Mouse (Mus musculus) urinary bladder, adult 2 months (tissue): ENCODE measurements at regions not wholly inside any gene's neighbourhood (a gene's known extent, or its start where the extent isn't known, plus 50 kb on each side); places are given as distances from the start of the nearest gene placed in this dataset.

Experiments
- DNase-seq: peaks from one replicate; pipeline ENCODE4 v3.0.0; 2022; ENCODE audit warnings: low spot score

DNA sequence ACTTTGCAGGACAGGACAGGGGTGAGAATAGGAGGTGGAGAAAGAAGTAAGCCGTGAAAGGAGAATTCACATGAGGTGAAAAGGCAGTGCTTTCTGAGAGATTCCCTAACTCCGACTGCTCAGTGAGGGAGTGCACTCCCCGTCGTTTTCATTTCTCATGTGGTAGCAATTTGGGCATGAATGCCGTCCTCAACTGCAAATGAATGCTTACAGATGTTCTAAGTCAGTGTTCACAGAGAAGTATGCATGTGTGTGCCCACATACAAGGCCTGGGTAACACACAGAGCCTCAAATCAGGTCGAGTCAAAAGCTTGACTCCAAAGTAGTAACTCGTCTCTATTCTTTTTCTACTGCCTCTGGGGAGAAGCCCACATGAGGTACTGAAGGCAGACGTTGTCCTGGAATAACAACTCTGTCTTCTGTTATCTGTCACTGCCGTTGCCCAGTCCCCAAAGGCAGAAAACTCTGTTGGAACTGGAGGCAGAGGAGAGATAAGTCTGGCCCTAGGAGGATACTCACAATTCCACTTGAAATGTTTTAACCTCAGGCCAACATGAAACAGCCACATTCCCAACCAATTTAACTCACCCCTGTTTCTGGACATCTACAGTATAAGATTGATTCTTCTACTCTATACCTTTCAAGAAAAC lies 318.0 kb downstream of the Gm11361 start:
- no peak for DNase-seq

DNA sequence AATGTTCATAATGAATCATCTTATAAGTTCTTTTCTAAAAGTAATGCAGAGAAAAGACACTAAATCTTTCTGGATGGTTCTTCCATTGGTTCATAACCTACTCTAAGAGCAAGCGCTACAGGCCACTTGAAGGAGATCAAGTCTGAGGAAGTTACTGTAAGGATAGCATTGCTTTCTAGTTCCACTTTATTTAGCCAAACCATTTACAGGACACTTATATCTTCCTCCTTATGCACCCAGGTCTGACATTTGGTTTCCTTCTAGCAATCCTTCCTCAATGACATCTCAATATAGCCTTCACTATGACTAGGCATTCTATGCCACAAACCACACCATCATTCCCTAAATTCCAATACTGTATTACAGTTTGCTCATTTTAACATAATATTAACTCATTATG lies 316.0 kb downstream of the Gm11361 start:
- DNase-seq, result no peak

DNA sequence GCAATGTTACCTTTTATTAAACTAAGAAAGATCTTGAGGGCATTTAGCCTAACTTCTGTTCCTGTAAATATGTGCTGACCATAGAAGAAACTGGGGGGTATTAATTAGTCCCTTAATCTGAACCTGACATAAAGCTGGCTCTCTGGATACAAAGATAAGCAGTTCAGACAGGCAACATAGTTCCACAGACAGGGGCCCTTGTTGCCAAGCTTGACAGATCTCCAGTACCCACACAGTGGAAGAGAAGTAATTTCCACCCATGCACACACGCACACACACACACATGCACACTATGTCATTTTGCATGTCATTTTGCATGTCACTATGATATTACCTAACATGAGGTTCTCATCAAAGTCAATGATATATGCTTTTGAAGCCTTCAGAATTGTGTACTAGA lies 315.1 kb downstream of the Gm11361 start:
- no peak for DNase-seq

DNA sequence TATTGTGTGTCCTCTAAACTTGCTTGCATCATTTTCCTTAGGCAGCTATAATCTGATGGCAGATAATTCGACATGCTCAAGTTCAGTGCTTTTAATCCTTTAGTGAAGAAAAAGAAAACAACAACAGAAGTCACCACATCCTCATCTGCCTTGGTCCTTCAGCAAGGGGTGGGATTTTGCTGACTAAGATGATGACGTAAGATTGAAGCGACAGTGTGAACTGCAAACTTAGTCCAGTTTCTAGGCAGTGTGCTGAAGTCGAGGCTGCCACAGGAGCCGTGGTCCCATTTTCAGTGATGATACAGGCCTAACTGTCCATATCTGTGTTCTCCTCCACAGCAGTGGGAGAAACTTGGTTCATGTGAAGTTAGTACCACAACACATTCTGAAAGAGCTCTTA lies 314.4 kb downstream of the Gm11361 start:
- DNase-seq, result no peak

DNA sequence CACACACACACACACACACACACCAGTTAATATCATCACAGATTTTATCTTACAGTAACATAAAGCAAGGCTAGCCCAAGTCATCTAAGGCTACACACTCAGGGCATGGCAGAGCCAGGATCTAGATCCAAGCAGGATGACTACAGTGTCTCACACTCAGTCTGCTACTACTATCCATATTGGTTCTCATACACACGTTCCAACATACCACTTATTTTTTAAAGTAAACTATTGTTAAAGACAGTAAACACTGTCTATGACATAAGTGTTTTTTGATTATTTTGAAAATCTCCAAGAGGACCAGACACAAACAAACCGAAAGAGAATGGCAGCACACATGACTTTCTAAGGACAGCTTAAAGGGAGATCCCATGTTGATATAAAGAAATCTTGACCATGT lies 306.3 kb downstream of the Gm11361 start:
- no peak for DNase-seq

DNA sequence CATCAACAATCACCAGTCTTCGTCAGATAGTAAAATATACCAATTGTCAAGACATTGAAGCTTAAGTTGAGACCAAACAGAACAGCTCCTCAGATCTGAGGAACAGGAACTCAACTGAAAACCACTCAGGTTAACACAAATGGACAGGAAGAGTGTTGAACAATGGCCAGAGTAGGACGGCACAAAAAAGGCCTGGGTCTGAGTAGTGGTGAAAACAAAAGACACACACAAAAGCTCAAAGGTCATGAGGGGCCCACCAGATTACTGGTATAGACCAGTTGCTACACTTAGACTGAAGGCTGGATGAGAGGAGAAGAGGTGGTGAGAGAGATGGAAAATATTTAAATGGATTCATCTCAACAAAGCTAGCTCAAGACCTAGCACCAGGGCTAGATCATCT lies 302.8 kb downstream of the Gm11361 start:
- DNase-seq, result no peak

DNA sequence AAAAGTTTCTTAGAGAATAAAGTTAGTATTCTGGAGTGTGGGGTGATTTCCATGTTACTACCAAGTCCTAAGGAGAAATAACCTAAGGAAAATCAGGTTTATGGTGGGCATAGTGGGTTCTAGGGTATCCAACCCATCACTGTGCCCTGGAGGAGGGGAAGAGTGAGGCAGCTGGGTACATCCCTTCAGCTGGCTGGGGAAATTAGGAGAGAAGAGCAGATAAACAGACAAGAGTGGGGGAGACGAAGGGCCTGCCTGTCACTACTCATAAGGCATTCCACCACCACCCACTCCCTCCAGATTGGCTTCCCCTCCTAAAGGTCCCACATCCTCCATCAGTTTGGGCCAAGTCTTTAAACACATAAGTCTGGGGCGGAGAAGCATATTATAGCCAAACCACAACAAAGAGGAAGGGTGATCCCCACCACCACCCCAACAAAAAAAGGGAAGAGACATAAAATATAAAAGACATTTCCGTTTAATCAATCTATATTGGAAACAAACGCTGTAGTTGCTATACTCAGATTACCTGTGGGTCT lies 299.8 kb downstream of the Gm11361 start:
- DNase-seq, result no peak

DNA sequence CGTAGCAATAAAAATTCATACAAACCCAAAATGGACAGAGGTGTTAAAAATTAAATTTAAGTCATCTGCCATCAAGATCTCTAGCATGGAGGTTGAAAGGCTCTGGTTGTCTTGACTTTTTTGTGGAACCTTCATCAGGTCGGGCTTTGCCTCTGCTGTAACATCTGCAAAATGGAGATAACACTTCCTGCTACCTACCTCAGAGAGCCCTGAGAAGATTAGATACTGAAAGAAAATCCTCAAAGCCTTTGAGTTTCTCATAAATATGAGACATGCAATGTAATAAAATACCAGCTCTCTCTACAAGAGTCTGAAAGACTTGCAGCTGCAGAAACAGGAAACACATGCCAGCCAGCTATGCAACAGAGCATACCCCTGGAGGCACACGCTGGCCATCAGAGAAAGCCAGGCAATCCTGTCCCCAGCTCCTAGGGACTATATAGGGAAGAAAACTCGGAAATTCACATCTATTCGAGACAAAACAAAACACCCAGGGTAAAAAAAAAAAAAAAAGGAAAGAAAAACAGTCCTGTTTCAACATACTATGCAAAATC lies 299.1 kb downstream of the Gm11361 start:
- DNase-seq, result no peak

DNA sequence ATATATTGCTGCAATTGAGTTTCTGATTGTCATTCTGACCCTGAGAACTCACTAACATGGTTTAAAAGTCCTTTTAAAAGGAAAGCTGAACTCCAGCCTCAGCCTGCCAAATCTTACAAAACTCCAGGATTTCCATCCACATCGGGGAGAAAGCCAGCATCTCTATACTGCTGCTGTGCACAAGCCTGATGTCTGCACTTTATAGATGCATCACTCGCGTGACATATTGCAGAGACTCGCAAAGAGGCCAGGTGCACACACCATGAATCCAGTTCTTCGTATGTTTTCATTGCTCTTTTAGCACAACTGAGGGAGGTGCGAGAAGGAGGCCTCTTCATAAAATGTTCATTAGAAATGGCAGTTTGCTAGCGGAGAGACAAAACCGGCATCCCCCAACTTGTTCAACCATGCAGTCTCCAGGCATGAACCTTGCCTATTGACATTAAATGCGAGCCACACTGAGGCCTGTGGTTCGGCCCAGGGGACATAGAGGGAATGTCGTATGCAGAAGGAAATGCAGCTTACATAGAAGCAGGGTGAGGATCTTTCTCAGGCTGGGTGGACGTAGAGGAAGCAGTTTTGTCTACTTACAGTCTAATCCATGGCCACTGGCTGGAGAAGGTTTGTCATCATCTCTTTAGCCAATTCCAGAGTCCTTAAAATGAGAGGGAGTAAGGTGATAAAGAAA lies 297.0 kb downstream of the Gm11361 start:
- no peak for DNase-seq

DNA sequence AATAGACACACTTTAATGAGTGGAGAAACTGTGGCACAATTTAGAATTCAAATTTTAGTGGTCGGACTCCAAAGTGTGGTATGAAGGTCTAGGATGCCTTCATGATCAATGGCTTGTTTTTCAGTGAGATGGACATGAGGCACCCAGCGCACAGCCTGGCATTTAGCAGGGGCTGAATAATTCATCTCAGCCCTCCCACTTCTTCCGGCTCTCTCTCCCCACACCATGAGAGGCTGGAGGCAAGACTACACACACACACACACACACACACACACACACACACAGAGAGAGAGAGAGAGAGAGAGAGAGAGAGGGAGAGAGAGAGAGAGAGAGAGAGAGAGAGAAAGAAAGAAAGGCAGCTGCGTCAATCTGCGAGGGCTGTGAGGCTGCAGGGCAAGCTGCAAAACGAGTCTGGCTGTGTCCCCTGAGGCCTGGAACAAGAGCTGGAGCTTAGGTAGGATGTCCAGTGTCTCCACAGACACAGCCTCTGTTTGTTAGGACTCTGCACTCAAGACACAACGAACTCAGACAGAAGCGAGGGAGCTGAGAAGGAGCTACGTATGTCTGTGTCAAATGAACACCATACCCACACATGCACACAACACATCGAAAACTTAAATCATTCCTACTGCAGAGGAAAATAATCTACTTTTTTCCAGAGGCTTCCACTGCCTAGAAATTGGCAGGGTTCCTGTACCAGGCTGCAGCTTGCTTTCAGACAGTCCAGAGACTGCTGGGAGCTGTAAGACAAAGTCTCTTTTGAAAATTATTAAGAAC lies 295.8 kb downstream of the Gm11361 start:
- DNase-seq, result no peak

DNA sequence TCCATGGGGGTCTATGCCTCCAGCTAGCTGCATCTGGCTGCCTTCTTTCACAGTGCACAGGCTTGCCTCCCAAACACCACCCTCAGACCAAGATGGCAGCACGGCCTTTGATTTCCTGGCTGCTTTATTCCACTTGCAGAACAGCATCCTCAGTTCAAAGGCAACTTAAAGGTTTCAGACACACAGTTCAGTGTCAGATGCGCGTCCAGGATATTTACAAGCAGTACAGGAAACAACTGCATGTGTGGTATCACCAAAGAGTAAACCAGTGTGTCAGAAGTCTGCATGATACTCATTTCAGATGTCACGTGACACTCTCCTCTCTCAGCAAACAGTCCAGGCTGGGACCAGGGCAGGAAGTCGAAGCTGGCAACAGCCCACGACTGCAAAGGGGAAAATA lies 294.2 kb downstream of the Gm11361 start:
- DNase-seq, result no peak

DNA sequence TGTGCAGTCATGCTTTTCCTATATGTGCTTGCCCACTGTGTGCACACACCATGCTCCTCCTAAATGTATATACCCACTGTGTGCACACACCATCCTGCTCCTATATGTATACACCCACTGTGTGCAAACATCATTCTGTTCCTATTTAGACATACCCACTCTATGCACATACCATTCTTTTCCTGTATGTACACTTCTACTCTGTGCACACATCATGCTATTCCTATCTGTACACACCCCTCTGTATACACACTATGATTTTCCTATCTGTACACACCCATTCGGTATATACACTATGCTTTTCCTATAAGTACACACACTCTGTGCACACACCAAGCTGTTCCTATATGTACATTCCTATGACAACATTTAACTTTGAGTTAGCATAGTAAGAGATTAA lies 288.5 kb downstream of the Gm11361 start:
- no peak for DNase-seq

DNA sequence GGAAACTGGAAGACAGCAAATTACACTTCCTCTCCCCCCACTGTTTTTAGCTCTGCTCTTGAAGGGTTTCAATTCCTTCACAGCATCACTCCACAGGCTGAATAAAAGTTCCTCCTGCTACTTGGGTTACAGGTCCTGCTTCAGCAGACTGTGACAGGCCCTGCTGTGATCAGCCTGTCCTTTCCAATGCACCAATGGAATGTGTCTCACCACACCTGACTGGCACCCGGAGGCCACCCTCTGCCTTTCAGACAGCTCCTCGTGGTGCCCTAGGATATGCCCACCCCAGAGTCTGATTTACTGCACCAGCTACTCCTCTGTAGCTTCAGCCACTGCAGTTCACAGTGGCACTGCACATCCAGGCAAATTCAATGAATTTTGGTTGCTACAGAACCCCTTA lies 288.0 kb downstream of the Gm11361 start:
- no peak for DNase-seq

DNA sequence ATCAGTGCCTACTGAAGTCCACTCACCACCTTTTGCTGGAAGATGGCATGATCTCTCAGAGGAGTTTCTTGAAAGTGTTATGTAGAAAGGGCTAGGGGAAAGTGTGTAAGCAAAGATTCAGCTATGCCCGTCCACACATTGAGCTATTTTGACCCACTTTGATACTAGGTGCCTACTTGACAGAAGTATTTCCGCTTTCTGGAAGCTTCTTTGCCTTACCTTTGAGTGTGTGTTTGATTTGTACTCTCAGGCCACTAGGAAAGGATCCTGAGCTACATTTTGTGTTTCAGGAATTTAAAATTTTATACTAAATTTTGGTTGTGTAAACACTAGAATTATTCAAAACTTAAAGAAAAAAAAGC lies 287.5 kb downstream of the Gm11361 start:
- no peak for DNase-seq

DNA sequence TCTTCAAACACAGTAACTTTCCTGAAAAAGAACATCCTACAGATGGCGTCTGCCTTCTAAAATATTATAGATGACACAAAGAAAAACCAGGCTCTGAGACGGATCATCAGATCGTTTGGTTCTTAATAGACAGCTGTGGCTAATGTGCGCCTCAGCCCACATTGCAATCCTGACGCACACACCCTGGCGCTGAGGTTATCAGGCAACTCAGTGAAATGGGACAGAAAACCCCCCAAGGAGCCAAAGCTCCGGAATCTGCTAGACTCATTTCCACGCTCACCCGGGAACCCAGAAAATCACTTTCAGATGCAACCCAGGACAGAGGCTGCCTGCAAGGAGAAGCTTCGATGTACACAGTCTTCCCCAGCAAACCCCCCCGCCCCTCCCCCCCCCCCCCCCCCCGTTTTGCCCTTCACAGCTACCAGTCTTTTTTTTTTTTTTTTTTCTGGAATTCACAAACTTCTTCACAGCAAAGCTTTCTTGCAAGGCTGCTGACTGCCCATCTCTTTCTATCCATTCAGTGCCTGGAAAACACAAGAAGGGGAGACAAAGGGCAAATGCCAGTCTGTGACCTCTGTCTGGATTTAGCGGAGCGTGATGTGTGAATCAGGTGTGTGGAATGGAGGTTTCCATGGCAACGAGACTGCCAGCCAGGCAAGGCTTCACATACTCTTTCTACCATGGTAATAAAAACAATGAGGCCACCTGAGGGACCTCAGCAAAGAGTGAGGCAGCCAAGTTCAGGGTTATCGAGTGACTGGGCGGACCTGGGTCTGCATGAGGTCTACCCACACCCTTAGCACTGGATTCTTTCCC lies 286.9 kb downstream of the Gm11361 start:
- DNase-seq, result no peak

DNA sequence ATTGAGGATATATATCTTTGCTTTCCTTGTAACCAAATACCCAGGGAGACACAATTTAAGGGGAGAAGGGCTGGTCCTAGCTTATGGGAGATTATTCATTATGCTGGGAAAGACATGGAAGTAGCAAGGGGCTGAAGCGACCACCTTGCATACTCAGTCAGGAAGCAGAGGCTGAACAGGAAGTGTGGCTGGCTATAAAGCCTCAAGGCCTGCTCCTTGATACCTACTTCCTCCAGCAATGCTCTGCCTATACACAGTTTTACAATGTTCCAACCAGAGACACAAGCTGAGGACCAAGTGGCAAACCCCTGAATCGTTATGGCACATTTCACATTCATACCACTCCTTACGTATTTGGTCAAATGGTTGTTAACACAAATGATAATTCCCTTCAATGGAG lies 284.3 kb downstream of the Gm11361 start:
- no peak for DNase-seq

DNA sequence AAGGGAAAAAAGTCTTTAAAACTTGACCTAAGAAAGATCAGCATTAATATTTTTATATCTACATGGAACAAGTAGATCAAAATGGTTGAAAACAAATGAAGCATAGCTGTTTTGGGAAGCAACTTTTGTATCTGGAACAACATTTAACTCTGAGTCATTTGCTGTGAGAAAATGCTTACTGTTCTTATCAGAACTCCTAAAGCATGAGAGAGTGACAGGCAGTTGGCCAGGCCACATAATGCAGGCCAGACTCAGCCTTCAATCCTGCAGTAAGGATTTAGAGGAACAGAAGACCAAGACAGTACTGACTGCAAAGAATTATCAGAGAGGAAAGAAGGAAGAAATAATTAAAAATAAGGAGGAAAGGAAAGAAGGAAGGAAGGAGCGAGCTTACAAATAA lies 275.8 kb downstream of the Gm11361 start:
- DNase-seq, result no peak

DNA sequence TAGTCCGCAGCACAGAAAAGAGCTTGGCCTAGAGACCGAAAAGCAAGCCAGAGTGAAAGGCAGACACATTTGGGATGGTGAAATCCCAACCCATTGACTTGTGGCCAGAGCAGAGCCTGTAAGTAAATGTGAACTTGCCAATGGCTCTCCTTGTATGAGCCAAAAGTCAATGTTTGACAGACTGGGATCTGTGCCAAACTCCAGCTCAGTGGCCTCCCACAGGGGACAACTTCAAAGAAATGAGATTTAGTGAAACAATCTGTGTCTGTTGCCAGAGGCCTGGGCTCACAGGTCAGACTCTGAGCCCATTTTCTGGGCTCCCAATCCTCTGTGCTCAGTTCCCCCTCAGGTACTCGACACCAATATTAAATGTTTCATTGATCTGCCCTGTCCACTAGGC lies 274.9 kb downstream of the Gm11361 start:
- DNase-seq, result no peak

DNA sequence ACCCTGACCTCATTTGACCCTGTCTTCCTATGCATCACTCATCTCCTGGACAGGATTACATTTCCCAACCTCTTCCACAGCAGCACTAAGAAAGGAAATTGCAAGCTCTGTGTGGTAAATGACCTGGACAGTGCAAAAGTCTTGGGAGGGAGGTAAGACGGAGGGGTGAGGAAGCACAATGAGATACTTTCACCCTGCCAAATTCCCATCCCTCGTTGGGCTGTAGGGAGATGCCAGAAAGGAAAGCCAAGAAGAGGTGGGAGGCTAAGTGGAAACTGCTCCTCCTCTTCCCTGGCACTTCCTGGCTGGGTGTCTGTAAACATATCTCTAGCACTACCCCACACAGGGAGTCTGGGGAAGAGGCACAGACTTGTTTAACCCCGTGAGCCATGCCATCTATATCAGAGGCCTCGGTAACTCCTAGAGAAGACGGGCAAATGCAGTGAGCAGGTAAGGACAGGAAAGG lies 274.2 kb downstream of the Gm11361 start:
- no peak for DNase-seq

DNA sequence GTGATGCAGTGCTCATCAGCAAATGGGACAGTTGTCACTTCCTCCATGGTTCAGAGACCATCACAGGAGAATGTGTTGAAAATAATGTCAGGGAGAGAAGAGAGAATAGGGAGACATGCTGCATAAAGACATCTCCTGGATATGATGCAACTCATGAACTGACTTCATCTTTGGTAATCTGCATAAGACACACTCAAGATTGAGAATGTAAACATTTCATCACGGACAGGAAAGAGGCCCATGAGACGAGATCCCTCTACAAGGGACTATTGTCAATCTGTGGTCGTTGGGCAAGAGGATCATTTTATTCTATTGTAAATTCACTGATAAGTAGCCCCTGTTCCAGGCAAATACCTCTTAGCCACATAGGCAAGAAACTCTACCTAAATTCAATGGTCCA lies 273.6 kb downstream of the Gm11361 start:
- DNase-seq, result no peak

DNA sequence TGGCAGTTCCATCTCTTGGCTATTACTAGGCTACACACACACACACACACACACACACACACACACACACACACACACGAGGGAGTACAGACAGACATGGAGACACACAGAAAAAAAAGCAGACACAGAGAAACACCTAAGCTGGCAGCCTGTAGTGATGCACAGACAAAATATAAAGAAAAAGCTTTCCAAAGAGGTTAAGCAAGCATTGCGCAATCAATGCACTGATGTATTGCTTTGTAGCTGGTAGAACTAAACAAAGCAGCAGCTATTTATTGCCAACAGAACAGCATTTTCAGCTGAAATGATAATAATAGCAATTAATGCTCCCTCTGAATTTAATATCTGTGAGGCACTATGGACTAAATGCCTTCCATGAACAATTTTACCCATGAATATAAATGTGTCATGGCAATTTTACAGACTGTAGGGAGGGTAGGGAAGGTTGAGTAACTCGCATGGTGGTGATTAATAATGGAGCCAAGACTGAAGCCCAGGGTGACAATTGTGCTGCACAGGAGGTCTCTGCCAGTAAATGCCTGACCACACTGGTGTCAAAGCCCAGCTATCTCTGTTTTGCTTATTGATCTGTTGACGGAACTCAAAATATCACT lies 271.7 kb downstream of the Gm11361 start:
- no peak for DNase-seq
